Mouse (Mus musculus): ENCODE data around the gene Rab4a. TPM values are rescaled to one million over a fixed set of nuclear protein-coding genes. Genes with fewer than 3 reads are reported as not detected.

The Rab4a gene
- total and polyA plus RNA-seq, 3 experiments = 22.2 to 44.6 TPM; not detected in 1

DNA sequence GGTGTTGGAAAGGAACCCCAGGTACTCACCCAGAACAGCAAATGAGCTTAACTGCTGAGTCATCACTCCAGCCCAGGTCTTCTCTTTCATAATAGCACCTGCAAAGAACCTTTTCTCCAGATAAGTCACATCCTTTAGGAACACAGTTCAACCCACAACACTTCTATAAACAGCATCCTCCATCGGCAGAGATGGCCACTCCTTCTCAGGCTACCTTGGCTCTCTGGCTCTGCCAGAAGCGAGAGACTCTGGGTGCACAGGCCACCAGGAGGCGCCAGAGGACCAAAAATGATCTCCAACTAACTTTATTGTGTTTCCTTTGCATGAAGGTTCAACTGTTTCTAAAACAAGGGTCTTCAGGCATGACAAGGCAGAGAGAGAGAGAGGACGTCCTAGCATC lies 15.8 kb upstream of the Rab4a start:
- TF ChIP-seq CTCF (IDR thresholded peaks at IDR 0.05 in 2 of 3, conservative IDR thresholded peaks at IDR 0.05 in 1 of 3; ENCODE audit: control insufficient read depth in 1 of 3, insufficient read depth in 1 of 3, low read depth in 2 of 3, low read length in 3 of 3, poor library complexity in 1 of 3, severe bottlenecking in 1 of 3) (peak; percentile 95 to 99 (median 96)), ZC3H11A (IDR thresholded peaks at IDR 0.05; ENCODE audit: low read depth, low read length) (peak; percentile 98), MXI1 (IDR thresholded peaks at IDR 0.05; ENCODE audit: low read depth, low read length) (0 out of 2 replicates have a peak, but pooled peaks have one; percentile 38), ZNF384 (IDR thresholded peaks at IDR 0.05; ENCODE audit: low read depth, low read length) (0 out of 2 replicates have a peak, but pooled peaks have one; percentile 20), HCFC1 (IDR thresholded peaks at IDR 0.05; ENCODE audit: low read depth, low read length) (peak; percentile 32; the same call in 1 of the 2 replicates), SMC3 (IDR thresholded peaks at IDR 0.05; ENCODE audit: low read depth, low read length) (peak; percentile 98), MAFK (IDR thresholded peaks at IDR 0.05; ENCODE audit: borderline replicate concordance, low read depth, low read length) (peak; percentile 89), JUND (IDR thresholded peaks at IDR 0.05; ENCODE audit: low read depth, low read length) (peak; percentile 13; the same call in 1 of the 2 replicates), MAZ (IDR thresholded peaks at IDR 0.05; ENCODE audit: low read depth, low read length) (peak; percentile 72), RAD21 (IDR thresholded peaks at IDR 0.05; ENCODE audit: low read depth, low read length) (no peak; the same call in none of the 2 replicates), NELFE (IDR thresholded peaks at IDR 0.05; ENCODE audit: low read depth, low read length) (no peak), SIN3A (IDR thresholded peaks at IDR 0.05; ENCODE audit: low read length) (peak; percentile 60), EP300 (IDR thresholded peaks at IDR 0.05; ENCODE audit: low read depth in 1 of 2, low read length in 2 of 2) (no peak)
- Histone ChIP-seq H3K4me3 (ENCODE audit: control insufficient read depth in 1 of 2, insufficient read depth in 1 of 2, low read depth in 2 of 2, low read length in 2 of 2) (no peak overlapping the region), H3K36me3 (ENCODE audit: control insufficient read depth in 1 of 2, insufficient read depth in 2 of 2, low read length in 2 of 2) (peaks cover 0 to 3% of the 10 kb centered on the region in 2 experiments; a peak in 1 of 4 replicates), H3K9me3 (replicated peaks; ENCODE audit: insufficient read depth, low read length) (no peaks in the 10 kb centered on the region), H3K27me3 (ENCODE audit: control insufficient read depth in 1 of 2, insufficient read depth in 2 of 2, low read length in 2 of 2) (no peaks in the 10 kb centered on the region), H3K27ac (ENCODE audit: control insufficient read depth, low read depth, low read length) (no peak overlapping the region), H3K4me1 (ENCODE audit: control insufficient read depth in 1 of 2, insufficient read depth in 2 of 2, low read length in 2 of 2) (peaks cover 0 to 6% of the 10 kb centered on the region in 2 experiments; a peak in 1 of 4 replicates), H3K9ac (ENCODE audit: control insufficient read depth, low read depth, low read length, poor library complexity, severe bottlenecking) (no peak overlapping the region), H3K79me2 (ENCODE audit: control insufficient read depth, insufficient read depth, low read length, poor library complexity) (peaks cover 2% of the 10 kb centered on the region; the same call in 1 of the 2 replicates)
- DNase-seq (ENCODE audit: low read depth, low spot score) = peak; percentile 88

- TF ChIP-seq E2F4 (IDR thresholded peaks at IDR 0.05; ENCODE audit: borderline replicate concordance, low read depth, low read length) (no peak), POLR2A (IDR thresholded peaks at IDR 0.05; ENCODE audit: control insufficient read depth in 1 of 2, insufficient read depth in 1 of 2, low read depth in 1 of 2, low read length in 2 of 2, poor library complexity in 1 of 2) (no peak), TAL1 (IDR thresholded peaks at IDR 0.05; ENCODE audit: low read length) (no peak), ZKSCAN1 (IDR thresholded peaks at IDR 0.05; ENCODE audit: low read depth, low read length) (no peak), BHLHE40 (IDR thresholded peaks at IDR 0.05; ENCODE audit: borderline replicate concordance, low read depth, low read length) (no peak), CTCF (IDR thresholded peaks at IDR 0.05 in 2 of 3, conservative IDR thresholded peaks at IDR 0.05 in 1 of 3; ENCODE audit: control insufficient read depth in 1 of 3, insufficient read depth in 1 of 3, low read depth in 2 of 3, low read length in 3 of 3, poor library complexity in 1 of 3, severe bottlenecking in 1 of 3) (no peak)
- DNase-seq (ENCODE audit: low read depth, low spot score) = no peak
- Histone ChIP-seq H3K4me1 (ENCODE audit: control insufficient read depth in 1 of 2, insufficient read depth in 2 of 2, low read length in 2 of 2) (peaks cover 0 to 5% of the 10 kb centered on the region in 2 experiments; a peak in 2 of 4 replicates), H3K36me3 (ENCODE audit: control insufficient read depth in 1 of 2, insufficient read depth in 2 of 2, low read length in 2 of 2) (peaks cover 0 to 5% of the 10 kb centered on the region in 2 experiments; a peak in 2 of 4 replicates), H3K9me3 (replicated peaks; ENCODE audit: insufficient read depth, low read length) (no peaks in the 10 kb centered on the region), H3K9ac (ENCODE audit: control insufficient read depth, low read depth, low read length, poor library complexity, severe bottlenecking) (no peak overlapping the region), H3K4me3 (ENCODE audit: control insufficient read depth in 1 of 2, insufficient read depth in 1 of 2, low read depth in 2 of 2, low read length in 2 of 2) (no peak overlapping the region), H3K27ac (ENCODE audit: control insufficient read depth, low read depth, low read length) (no peak overlapping the region), H3K79me2 (ENCODE audit: control insufficient read depth, insufficient read depth, low read length, poor library complexity) (peaks cover 2% of the 10 kb centered on the region; the same call in 1 of the 2 replicates), H3K27me3 (ENCODE audit: control insufficient read depth in 1 of 2, insufficient read depth in 2 of 2, low read length in 2 of 2) (no peaks in the 10 kb centered on the region)
Observed at GRCm38 (mm10) chr8:123791101-123791844, 14.5 kb upstream of the Rab4a start.
